Mouse (Mus musculus): ENCODE data around the gene Insl3.

GRCm38 (mm10) chr8:71639318-71639717 is 49.7 kb upstream of the Insl3 start:
- TF ChIP-seq MAX (IDR thresholded peaks at IDR 0.05; ENCODE audit: low read length) (no peak), USF2 (conservative IDR thresholded peaks at IDR 0.05; ENCODE audit: low read depth, low read length) (no peak), POLR2AphosphoS2 (IDR thresholded peaks at IDR 0.05; ENCODE audit: low read depth, low read length) (no peak)
